Mouse (Mus musculus): ENCODE measurements at regions not wholly inside any gene's neighbourhood (a gene's known extent, or its start where the extent isn't known, plus 50 kb on each side); places are given as distances from the start of the nearest gene placed in this dataset.

DNA sequence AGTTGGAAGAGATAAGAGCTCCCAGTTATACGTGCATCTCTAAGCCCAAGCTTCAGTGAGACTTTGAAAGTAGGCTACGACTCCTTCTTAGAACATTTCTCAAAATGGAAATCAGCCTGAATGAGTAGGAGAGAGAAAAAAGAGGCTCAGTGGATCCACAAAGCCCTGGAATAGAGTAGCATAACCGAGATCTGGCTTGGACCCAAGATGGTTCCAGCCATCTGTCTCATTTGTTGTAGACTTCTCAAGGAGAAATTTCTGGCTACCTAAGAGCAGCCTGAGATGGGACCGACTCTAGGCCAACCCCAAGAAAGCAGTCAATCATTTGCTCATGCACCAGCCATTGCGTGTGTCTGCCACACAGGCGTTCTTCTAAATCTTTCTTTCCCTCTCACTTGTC is 78.1 kb upstream of the Sox2 start:
- Histone ChIP-seq H3K4me1 (ENCODE audit: control insufficient read depth, insufficient read depth, low read length) (peaks cover 2% of the 10 kb centered on the region), H3K4me3 (ENCODE audit: low read depth, low read length) (no peak overlapping the region), H3K36me3 (ENCODE audit: control insufficient read depth, insufficient read depth, low read length, poor library complexity, severe bottlenecking) (no peaks in the 10 kb centered on the region), H3K9me3 (replicated peaks; ENCODE audit: control insufficient read depth, insufficient read depth, low read length, poor library complexity, severe bottlenecking) (no peaks in the 10 kb centered on the region), H3K27ac (ENCODE audit: insufficient read depth, low read length) (no peak overlapping the region), H3K9ac (ENCODE audit: low read depth, poor library complexity, severe bottlenecking) (no peak overlapping the region), H3K27me3 (ENCODE audit: control insufficient read depth, insufficient read depth, low read length, poor library complexity, severe bottlenecking) (no peaks in the 10 kb centered on the region)
- no peak for TF ChIP-seq CTCF (IDR thresholded peaks at IDR 0.05; ENCODE audit: low read depth, low read length)
- TF ChIP-seq EP300 (IDR thresholded peaks at IDR 0.05; ENCODE audit: insufficient read depth, low read depth, low read length): no peak
- no peak for TF ChIP-seq POLR2A (IDR thresholded peaks at IDR 0.05; ENCODE audit: insufficient read depth, low read length)

DNA sequence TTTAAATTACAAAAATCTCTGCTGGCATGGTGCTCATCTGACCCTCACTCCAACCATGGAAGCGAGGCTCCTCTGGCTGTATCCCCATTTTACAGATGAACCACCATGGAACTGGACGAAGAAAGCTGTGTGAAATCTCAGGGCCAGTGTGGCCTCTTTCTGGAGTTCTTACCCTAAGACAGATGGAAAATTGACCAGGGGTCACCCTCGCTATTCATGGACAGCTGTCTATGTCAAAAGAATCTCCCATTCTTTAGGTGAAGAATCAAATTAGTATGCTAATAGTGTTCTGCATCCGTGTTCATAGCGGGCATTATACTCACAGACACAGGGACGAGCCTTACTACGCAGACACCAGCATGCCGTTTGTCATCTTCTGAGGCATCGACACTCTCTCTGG is 78.6 kb upstream of the Sox2 start:
- no peak for TF ChIP-seq EP300 (IDR thresholded peaks at IDR 0.05; ENCODE audit: insufficient read depth, low read depth, low read length)
- TF ChIP-seq CTCF (IDR thresholded peaks at IDR 0.05; ENCODE audit: low read depth, low read length): no peak
- TF ChIP-seq POLR2A (IDR thresholded peaks at IDR 0.05; ENCODE audit: insufficient read depth, low read length): no peak
- Histone ChIP-seq H3K27ac (ENCODE audit: insufficient read depth, low read length) (no peak overlapping the region), H3K4me3 (ENCODE audit: low read depth, low read length) (no peak overlapping the region), H3K36me3 (ENCODE audit: control insufficient read depth, insufficient read depth, low read length, poor library complexity, severe bottlenecking) (no peaks in the 10 kb centered on the region), H3K9me3 (replicated peaks; ENCODE audit: control insufficient read depth, insufficient read depth, low read length, poor library complexity, severe bottlenecking) (no peaks in the 10 kb centered on the region), H3K9ac (ENCODE audit: low read depth, poor library complexity, severe bottlenecking) (no peak overlapping the region), H3K27me3 (ENCODE audit: control insufficient read depth, insufficient read depth, low read length, poor library complexity, severe bottlenecking) (no peaks in the 10 kb centered on the region), H3K4me1 (ENCODE audit: control insufficient read depth, insufficient read depth, low read length) (peaks cover 2% of the 10 kb centered on the region)

DNA sequence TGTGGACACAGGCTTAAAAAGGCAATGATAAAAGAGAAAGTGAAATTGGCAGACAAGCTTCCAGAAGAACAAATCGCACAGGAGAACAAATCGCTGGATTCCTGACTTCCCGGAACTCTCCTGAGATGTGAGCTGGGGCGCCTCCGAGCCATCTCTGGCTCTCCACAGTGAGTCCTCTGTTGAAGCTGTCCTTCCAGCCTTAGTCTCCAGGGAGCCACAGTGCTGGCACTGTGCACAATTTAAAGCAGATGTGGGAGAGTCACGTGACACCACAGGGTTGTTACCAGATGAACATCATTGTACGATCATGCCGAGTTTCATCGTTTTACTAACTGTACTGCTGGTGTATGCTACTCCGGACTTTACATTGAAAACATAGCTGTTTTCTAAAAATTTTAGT is 80.2 kb upstream of the Sox2 start:
- H3K4me3 ChIP-seq (ENCODE audit: low read depth, low read length): no peak overlapping the region

DNA sequence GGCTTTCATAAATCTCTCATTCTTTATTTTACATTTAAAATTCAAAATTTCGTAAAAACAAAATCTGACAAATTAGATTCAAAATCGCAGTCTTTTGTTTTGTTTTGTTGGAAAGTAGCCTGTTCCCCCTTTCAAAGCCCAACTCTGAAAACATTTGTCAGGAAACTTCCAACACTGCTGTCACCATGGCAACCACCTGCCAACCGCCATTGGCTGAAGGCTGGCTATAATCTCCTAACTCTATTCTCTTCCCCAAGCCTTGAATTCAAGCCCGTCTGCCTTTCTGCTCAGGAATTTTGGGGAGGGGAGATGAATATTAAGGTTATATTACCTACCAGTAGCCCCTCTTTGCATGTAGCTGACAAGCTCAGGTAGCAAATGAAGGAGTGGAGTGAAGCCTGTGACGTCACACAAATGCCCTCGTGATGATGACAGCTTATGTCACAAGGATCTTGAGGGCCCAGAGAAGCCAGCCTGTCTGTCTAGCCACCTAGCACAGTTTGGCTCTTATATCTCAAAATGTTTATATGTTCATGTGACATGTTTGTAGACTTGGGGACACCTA is 82.0 kb upstream of the Sox2 start:
- H3K27ac ChIP-seq (ENCODE audit: insufficient read depth, low read length): no peak overlapping the region
- TF ChIP-seq EP300 (IDR thresholded peaks at IDR 0.05; ENCODE audit: insufficient read depth, low read depth, low read length) (no peak), POLR2A (IDR thresholded peaks at IDR 0.05; ENCODE audit: insufficient read depth, low read length) (no peak), CTCF (IDR thresholded peaks at IDR 0.05; ENCODE audit: low read depth, low read length) (no peak)
- H3K4me3 ChIP-seq (ENCODE audit: low read depth, low read length): no peak overlapping the region
- no peaks in the 10 kb centered on the region for H3K27me3 ChIP-seq (ENCODE audit: control insufficient read depth, insufficient read depth, low read length, poor library complexity, severe bottlenecking)
- no peaks in the 10 kb centered on the region for H3K4me1 ChIP-seq (ENCODE audit: control insufficient read depth, insufficient read depth, low read length)
- H3K36me3 ChIP-seq (ENCODE audit: control insufficient read depth, insufficient read depth, low read length, poor library complexity, severe bottlenecking): no peaks in the 10 kb centered on the region
- no peak overlapping the region for H3K9ac ChIP-seq (ENCODE audit: low read depth, poor library complexity, severe bottlenecking)
- no peaks in the 10 kb centered on the region for H3K9me3 ChIP-seq (replicated peaks; ENCODE audit: control insufficient read depth, insufficient read depth, low read length, poor library complexity, severe bottlenecking)

More for the DNA sequence above, 80.2 kb upstream of the Sox2 start:
- Histone ChIP-seq H3K36me3 (ENCODE audit: control insufficient read depth, insufficient read depth, low read length, poor library complexity, severe bottlenecking) (no peaks in the 10 kb centered on the region), H3K9ac (ENCODE audit: low read depth, poor library complexity, severe bottlenecking) (no peak overlapping the region), H3K9me3 (replicated peaks; ENCODE audit: control insufficient read depth, insufficient read depth, low read length, poor library complexity, severe bottlenecking) (no peaks in the 10 kb centered on the region), H3K27me3 (ENCODE audit: control insufficient read depth, insufficient read depth, low read length, poor library complexity, severe bottlenecking) (no peaks in the 10 kb centered on the region), H3K4me1 (ENCODE audit: control insufficient read depth, insufficient read depth, low read length) (no peaks in the 10 kb centered on the region), H3K27ac (ENCODE audit: insufficient read depth, low read length) (no peak overlapping the region)
- no peak for TF ChIP-seq POLR2A (IDR thresholded peaks at IDR 0.05; ENCODE audit: insufficient read depth, low read length)
- TF ChIP-seq CTCF (IDR thresholded peaks at IDR 0.05; ENCODE audit: low read depth, low read length): no peak
- TF ChIP-seq EP300 (IDR thresholded peaks at IDR 0.05; ENCODE audit: insufficient read depth, low read depth, low read length): no peak

- H3K9ac ChIP-seq (ENCODE audit: low read depth, poor library complexity, severe bottlenecking): no peak overlapping the region
- H3K4me1 ChIP-seq (ENCODE audit: control insufficient read depth, insufficient read depth, low read length): no peaks in the 10 kb centered on the region
- H3K36me3 ChIP-seq (ENCODE audit: control insufficient read depth, insufficient read depth, low read length, poor library complexity, severe bottlenecking): no peaks in the 10 kb centered on the region
- TF ChIP-seq POLR2A (IDR thresholded peaks at IDR 0.05; ENCODE audit: insufficient read depth, low read length) (no peak), CTCF (IDR thresholded peaks at IDR 0.05; ENCODE audit: low read depth, low read length) (no peak), EP300 (IDR thresholded peaks at IDR 0.05; ENCODE audit: insufficient read depth, low read depth, low read length) (no peak)
- no peak overlapping the region for H3K4me3 ChIP-seq (ENCODE audit: low read depth, low read length)
- no peaks in the 10 kb centered on the region for H3K9me3 ChIP-seq (replicated peaks; ENCODE audit: control insufficient read depth, insufficient read depth, low read length, poor library complexity, severe bottlenecking)
- H3K27me3 ChIP-seq (ENCODE audit: control insufficient read depth, insufficient read depth, low read length, poor library complexity, severe bottlenecking): no peaks in the 10 kb centered on the region
- H3K27ac ChIP-seq (ENCODE audit: insufficient read depth, low read length): no peak overlapping the region
These were observed 84.8 kb upstream of the Sox2 start for GRCm38 (mm10) chr3:34565386-34565785.

DNA sequence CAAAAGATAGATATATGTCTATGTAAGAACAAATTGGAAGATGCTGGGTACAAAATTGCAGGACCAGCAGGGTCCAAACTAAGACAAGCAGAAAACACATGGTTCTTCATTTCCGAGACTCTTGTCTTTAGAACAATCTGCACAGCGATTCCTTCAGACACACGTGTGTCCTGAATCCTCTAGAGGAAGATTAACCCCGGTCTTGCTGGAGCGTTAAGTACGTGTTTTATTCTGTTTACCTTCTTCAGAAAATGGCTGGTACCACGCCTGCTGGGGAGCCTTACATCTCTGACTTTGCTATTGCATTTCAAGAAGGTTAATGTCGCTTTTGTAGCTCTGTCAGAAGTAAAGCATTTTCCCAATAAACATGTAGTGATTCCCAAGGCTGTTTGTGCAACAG is 87.3 kb upstream of the Sox2 start:
- H3K4me3 ChIP-seq (ENCODE audit: low read depth, low read length): no peak overlapping the region
- no peak overlapping the region for H3K9ac ChIP-seq (ENCODE audit: low read depth, poor library complexity, severe bottlenecking)
- H3K36me3 ChIP-seq (ENCODE audit: control insufficient read depth, insufficient read depth, low read length, poor library complexity, severe bottlenecking): no peaks in the 10 kb centered on the region
- no peaks in the 10 kb centered on the region for H3K27me3 ChIP-seq (ENCODE audit: control insufficient read depth, insufficient read depth, low read length, poor library complexity, severe bottlenecking)
- no peaks in the 10 kb centered on the region for H3K9me3 ChIP-seq (replicated peaks; ENCODE audit: control insufficient read depth, insufficient read depth, low read length, poor library complexity, severe bottlenecking)
- no peak overlapping the region for H3K27ac ChIP-seq (ENCODE audit: insufficient read depth, low read length)
- H3K4me1 ChIP-seq (ENCODE audit: control insufficient read depth, insufficient read depth, low read length): no peaks in the 10 kb centered on the region
- TF ChIP-seq CTCF (IDR thresholded peaks at IDR 0.05; ENCODE audit: low read depth, low read length): no peak
- TF ChIP-seq EP300 (IDR thresholded peaks at IDR 0.05; ENCODE audit: insufficient read depth, low read depth, low read length): no peak
- no peak for TF ChIP-seq POLR2A (IDR thresholded peaks at IDR 0.05; ENCODE audit: insufficient read depth, low read length)

Measured in ES-Bruce4 (cell line).